Mouse (Mus musculus): ENCODE measurements around the gene Fam19a5.

GRCm38 (mm10) chr15:87649651-87650050, 105.6 kb downstream of the Fam19a5 start:
- TF ChIP-seq POLR2A (IDR thresholded peaks at IDR 0.05; ENCODE audit: borderline replicate concordance, extremely low read depth, insufficient read depth, insufficient read length, poor library complexity, severe bottlenecking) (no peak), CTCF (IDR thresholded peaks at IDR 0.05; ENCODE audit: borderline replicate concordance, extremely low read depth, insufficient read depth, insufficient read length) (no peak)
